Mouse (Mus musculus) liver, embryonic 11.5 days (tissue): ENCODE measurements around the gene Zfp710. TPM values are rescaled to one million over a fixed set of nuclear protein-coding genes. Genes with fewer than 3 reads are reported as not detected.
"Not testable (repeated sequence)": the region's sequence is repeated elsewhere in the genome, so short reads cannot be mapped to it uniquely, and the experiment has no call there.

Source experiments
- ATAC-seq: fragments of 200-750 bp; cut with Nextera tagmentation; replicated peaks from 2 replicates; pipeline ENCODE4 v1.8.0; 2017; ENCODE audit warnings: moderate number of reproducible peaks, mild to moderate bottlenecking, moderate TSS enrichment, moderate library complexity; ENCODE audit not compliant: low FRiP score
- DNase-seq: peaks from one replicate; pipeline ENCODE4 v3.0.0-alpha.2; 2017; ENCODE audit warnings: low spot score
- H3K27ac ChIP-seq: fragments of 300-500 bp; sonication (generic); 2 replicates; pipeline ENCODE4 v1.5.1; 2014; ENCODE audit warnings: mild to moderate bottlenecking, low read depth, low read length, control low read depth
- H3K27me3 ChIP-seq: fragments of 300-500 bp; sonication (generic); replicated peaks from 2 replicates; pipeline ENCODE4 v1.6.1; 2014; ENCODE audit warnings: low read length, mixed read lengths; ENCODE audit not compliant: control insufficient read depth, insufficient read depth
- H3K36me3 ChIP-seq: fragments of 300-500 bp; sonication (generic); 2 replicates; pipeline ENCODE4 v1.6.1; 2014; ENCODE audit warnings: mild to moderate bottlenecking, low read length, moderate library complexity, mixed read lengths; ENCODE audit not compliant: control insufficient read depth, insufficient read depth
- H3K4me1 ChIP-seq: fragments of 300-500 bp; sonication (generic); replicated peaks from 2 replicates; pipeline ENCODE4 v1.6.1; 2014; ENCODE audit warnings: low read length, mixed read lengths; ENCODE audit not compliant: control insufficient read depth, insufficient read depth
- H3K4me2 ChIP-seq: fragments of 300-500 bp; sonication (generic); 2 replicates; pipeline ENCODE4 v1.6.1; 2014; ENCODE audit warnings: mild to moderate bottlenecking, control low read depth, moderate library complexity
- H3K4me3 ChIP-seq: fragments of 300-500 bp; sonication (generic); 2 replicates; pipeline ENCODE4 v1.5.1; 2014; ENCODE audit warnings: low read depth, low read length, control low read depth
- H3K9ac ChIP-seq: fragments of 300-500 bp; sonication (generic); 2 replicates; pipeline ENCODE4 v1.6.1; 2014; ENCODE audit warnings: low read depth, low read length, control low read depth
- H3K9me3 ChIP-seq: fragments of 300-500 bp; sonication (generic); 2 replicates; pipeline ENCODE4 v1.6.1; 2016; ENCODE audit warnings: low read length, inconsistent platforms, mixed read lengths; ENCODE audit not compliant: control insufficient read depth
- WGBS: fragments of 180-500 bp; shearing (Covaris S2); extraction: QIAGEN DNeasy Blood & Tissue Kit; methylation state at CpG from one replicate; pipeline ENCODE4 v1.1.7; 2014; 5-methylcytosine and 5-hydroxymethylcytosine counted together
- polyA plus RNA-seq: library from polyadenylated mRNA; unstranded; fragments of >200 nt; fragmentation: Nextera tagmentation; extraction: Ambion mirVana; gene quantifications from 2 replicates; pipeline ENCODE4 v1.2.1, GENCODE M21; 2014

Gene Zfp710
- 10.8 and 11.8 TPM in 2 replicates for polyA plus RNA-seq

GRCm38 (mm10) chr7:80024521-80025390, at the start of gene Zfp710:
Zfp710 (plus strand) TSS chr7:80024814.
- peak within 1 kb of the TSS; percentile 90 for H3K4me3 ChIP-seq
- peak within 1 kb of the TSS; percentile 93 for H3K9ac ChIP-seq
- H3K36me3 ChIP-seq = no peaks in the 10 kb centered on the region
- peaks cover 21% of the 10 kb centered on the region for H3K4me1 ChIP-seq
- no peaks in the 10 kb centered on the region for H3K27me3 ChIP-seq
- ATAC-seq = peak; percentile 75
- peak within 1 kb of the TSS; percentile 95 for H3K27ac ChIP-seq
- WGBS = 3% methylated on average over 42 of the region's 42 CpGs
- peak; percentile 81 for DNase-seq
- H3K9me3 ChIP-seq = no peaks in the 10 kb centered on the region
- H3K4me2 ChIP-seq = peak within 1 kb of the TSS; percentile 98

GRCm38 (mm10) chr7:79975316-79975715, 49.3 kb upstream of the Zfp710 start:
- WGBS = 83% methylated on average over 2 of the region's 2 CpGs
- DNase-seq = no peak
- H3K27ac ChIP-seq = no peak overlapping the region

GRCm38 (mm10) chr7:79986717-79987116, 37.9 kb upstream of the Zfp710 start:
- no peak overlapping the region for H3K27ac ChIP-seq
- H3K27me3 ChIP-seq = no peaks in the 10 kb centered on the region
- H3K4me3 ChIP-seq = no peak overlapping the region
- H3K9ac ChIP-seq = no peak overlapping the region
- DNase-seq (no peak), ATAC-seq (no peak)
- H3K9me3 ChIP-seq = no peaks in the 10 kb centered on the region
- H3K4me2 ChIP-seq = no peak overlapping the region
- H3K36me3 ChIP-seq = no peaks in the 10 kb centered on the region
- H3K4me1 ChIP-seq = no peaks in the 10 kb centered on the region
- 88% methylated on average over 7 of the region's 7 CpGs for WGBS

More at GRCm38 (mm10) chr7:79975316-79975715, 49.3 kb upstream of the Zfp710 start:
- Histone ChIP-seq H3K9ac (no peak overlapping the region), H3K36me3 (no peaks in the 10 kb centered on the region), H3K4me2 (no peak overlapping the region), H3K4me3 (no peak overlapping the region), H3K4me1 (no peaks in the 10 kb centered on the region), H3K27me3 (no peaks in the 10 kb centered on the region), H3K9me3 (no peaks in the 10 kb centered on the region)
- no peak for ATAC-seq

- H3K27me3 ChIP-seq = no peaks in the 10 kb centered on the region
- ATAC-seq (no peak), DNase-seq (no peak)
- no peaks in the 10 kb centered on the region for H3K36me3 ChIP-seq
- no peak overlapping the region for H3K27ac ChIP-seq
- H3K4me2 ChIP-seq = no peak overlapping the region
- no peak overlapping the region for H3K9ac ChIP-seq
- no peaks in the 10 kb centered on the region for H3K9me3 ChIP-seq
- H3K4me1 ChIP-seq = no peaks in the 10 kb centered on the region
- no peak overlapping the region for H3K4me3 ChIP-seq
- WGBS = 47% methylated on average over 3 of the region's 3 CpGs
Measured at GRCm38 (mm10) chr7:79987745-79988144, 36.9 kb upstream of the Zfp710 start.

- H3K4me1 ChIP-seq, ATAC-seq, H3K27me3 ChIP-seq, H3K4me3 ChIP-seq, H3K27ac ChIP-seq, H3K36me3 ChIP-seq, H3K9ac ChIP-seq, H3K4me2 ChIP-seq, H3K9me3 ChIP-seq, DNase-seq: not testable (repeated sequence)
- WGBS = 91% methylated on average over 1 of the region's 1 CpGs
Measured at GRCm38 (mm10) chr7:79988466-79988865, 36.1 kb upstream of the Zfp710 start.

- Histone ChIP-seq H3K27me3 (no peaks in the 10 kb centered on the region), H3K9me3 (no peaks in the 10 kb centered on the region), H3K4me1 (0 out of 2 replicates have a peak, but pooled peaks cover 3% of the 10 kb centered on the region), H3K4me3 (no peak overlapping the region), H3K36me3 (no peaks in the 10 kb centered on the region), H3K27ac (no peak overlapping the region), H3K4me2 (no peak overlapping the region), H3K9ac (no peak overlapping the region)
- no peak for DNase-seq
- no peak for ATAC-seq
- 37% methylated on average over 8 of the region's 8 CpGs for WGBS
Measured at GRCm38 (mm10) chr7:79994476-79994875, 30.1 kb upstream of the Zfp710 start.

- H3K27ac ChIP-seq = no peak overlapping the region
- H3K36me3 ChIP-seq = no peaks in the 10 kb centered on the region
- H3K27me3 ChIP-seq = no peaks in the 10 kb centered on the region
- 74% methylated on average over 1 of the region's 1 CpGs for WGBS
- ATAC-seq = no peak
- H3K4me1 ChIP-seq = 0 out of 2 replicates have a peak, but pooled peaks cover 3% of the 10 kb centered on the region
- H3K9ac ChIP-seq = no peak overlapping the region
- no peaks in the 10 kb centered on the region for H3K9me3 ChIP-seq
- no peak for DNase-seq
- no peak overlapping the region for H3K4me3 ChIP-seq
- H3K4me2 ChIP-seq = no peak overlapping the region
Measured at GRCm38 (mm10) chr7:79997761-79998160, 26.9 kb upstream of the Zfp710 start.

GRCm38 (mm10) chr7:80002353-80003055, 22.1 kb upstream of the Zfp710 start:
- H3K9me3 ChIP-seq = no peaks in the 10 kb centered on the region
- no peak for DNase-seq
- H3K36me3 ChIP-seq = no peaks in the 10 kb centered on the region
- no peak overlapping the region for H3K4me2 ChIP-seq
- no peak overlapping the region for H3K27ac ChIP-seq
- H3K4me3 ChIP-seq = no peak overlapping the region
- no peak overlapping the region for H3K9ac ChIP-seq
- H3K4me1 ChIP-seq = 0 out of 2 replicates have a peak, but pooled peaks cover 3% of the 10 kb centered on the region
- 75% methylated on average over 11 of the region's 11 CpGs for WGBS
- H3K27me3 ChIP-seq = no peaks in the 10 kb centered on the region
- no peak for ATAC-seq
